Mouse (Mus musculus) C2C12 (cell line): ENCODE results near the gene Mylip.

Experiments
- CEBPB ChIP-seq: IDR thresholded peaks from one replicate; pipeline ENCODE4 v1.6.1; 2011; ENCODE audit warnings: low read depth, mild to moderate bottlenecking, control low read depth, moderate library complexity
- CTCF ChIP-seq: IDR thresholded peaks from one replicate; pipeline ENCODE4 v1.5.1; 2011; ENCODE audit not compliant: control insufficient read depth, insufficient read depth, insufficient read length
- FOSL1 ChIP-seq: IDR thresholded peaks from one replicate; pipeline ENCODE4 v1.8.0; 2011; ENCODE audit warnings: mild to moderate bottlenecking, low read length; ENCODE audit not compliant: poor library complexity, insufficient read depth, severe bottlenecking
- MAX ChIP-seq: IDR thresholded peaks from one replicate; pipeline ENCODE4 v1.6.1; 2011; ENCODE audit warnings: mild to moderate bottlenecking, control low read depth
- MYOG ChIP-seq: IDR thresholded peaks from one replicate; pipeline ENCODE4 v1.6.1; 2011; ENCODE audit not compliant: control insufficient read depth, insufficient read length; ENCODE audit errors: extremely low read depth
- USF1 ChIP-seq: IDR thresholded peaks from one replicate; pipeline ENCODE4 v1.6.1; 2011; ENCODE audit warnings: low read depth, mild to moderate bottlenecking, control low read depth, moderate library complexity

GRCm38 (mm10) chr13:45429239-45429638, 39.7 kb downstream of the Mylip start:
- TF ChIP-seq CEBPB (no peak), CTCF (no peak), USF1 (no peak), MAX (no peak), FOSL1 (no peak), MYOG (no peak)
